Comparison of ENCODE assay signal across 17 mouse cellular contexts in the genomic region with DNA sequence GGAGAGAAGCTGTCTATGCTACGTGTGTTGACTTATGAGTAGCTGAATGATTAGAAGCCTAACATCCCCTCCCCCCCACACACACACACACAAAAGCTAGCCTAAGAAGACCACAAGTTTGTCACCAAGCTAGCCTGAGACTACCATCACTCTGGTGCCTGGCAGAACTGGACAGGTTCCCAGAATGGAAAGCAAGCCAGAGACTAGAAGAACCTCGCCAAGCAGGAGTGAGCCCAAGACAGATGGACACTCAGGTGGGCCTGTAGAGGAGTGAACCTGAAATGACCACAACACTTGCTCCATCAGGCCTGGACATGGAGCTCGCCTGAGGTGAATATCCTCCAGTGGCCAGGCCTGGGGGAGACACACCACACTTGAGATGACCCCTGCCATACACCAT. TPM values are rescaled to one million over a fixed set of nuclear protein-coding genes. Genes with fewer than 3 reads are reported as not detected.
"Had no signal": no experiment of that assay in that cellular context is flagged by ENCODE, and none has a peak within 500 bp of the region (broad histone marks: within the 10 kb centered on the region; RNA-seq: fewer than 3 reads in every experiment).

No protein-coding gene starts in this region.

- H3K27me3 ChIP-seq: midbrain, embryonic 15.5 days; neural tube, embryonic 13.5 days had no signal

- DNase-seq: kidney, postnatal 10 days; lung, adult 2 months; lung, postnatal 36 days; retina, postnatal 1 day; right cerebral cortex, postnatal 4 days; spleen, adult 18-20 months; thymus, postnatal 4 days had no signal

- H3K9ac ChIP-seq: liver, embryonic 15.5 days; midbrain, embryonic 15.5 days; neural tube, embryonic 13.5 days had no signal

- H3K9me3 ChIP-seq: limb, embryonic 10.5 days; liver, embryonic 15.5 days; midbrain, embryonic 10.5 days; midbrain, embryonic 15.5 days; neural tube, embryonic 13.5 days had no signal

- H3K4me3 ChIP-seq: limb, embryonic 10.5 days; liver, embryonic 15.5 days; midbrain, embryonic 10.5 days; midbrain, embryonic 15.5 days; neural tube, embryonic 13.5 days had no signal

- H3K36me3 ChIP-seq: limb, embryonic 10.5 days; liver, embryonic 15.5 days; midbrain, embryonic 10.5 days; midbrain, embryonic 15.5 days; neural tube, embryonic 13.5 days had no signal

- H3K4me2 ChIP-seq: liver, embryonic 11.5 days; liver, embryonic 15.5 days; midbrain, embryonic 15.5 days; neural tube, embryonic 13.5 days had no signal

- ATAC-seq: lung, postnatal 0 days; midbrain, embryonic 15.5 days had no signal

- H3K27ac ChIP-seq: limb, embryonic 10.5 days; liver, embryonic 15.5 days; midbrain, embryonic 10.5 days; midbrain, embryonic 15.5 days; neural tube, embryonic 13.5 days had no signal

RNA-seq across cellular contexts. Expression of a gene that starts 36.9 kb away (rescaled TPM):
- polyA plus RNA-seq: large intestine, adult 2 months; liver, embryonic 15.5 days; lung, adult 2 months; lung, postnatal 0 days; neural tube, embryonic 13.5 days; stomach, embryonic 14.5 days; thymus, postnatal 0 days had no signal
